Mouse (Mus musculus): ENCODE results near the gene Lrtm2.

The Lrtm2 gene

DNA sequence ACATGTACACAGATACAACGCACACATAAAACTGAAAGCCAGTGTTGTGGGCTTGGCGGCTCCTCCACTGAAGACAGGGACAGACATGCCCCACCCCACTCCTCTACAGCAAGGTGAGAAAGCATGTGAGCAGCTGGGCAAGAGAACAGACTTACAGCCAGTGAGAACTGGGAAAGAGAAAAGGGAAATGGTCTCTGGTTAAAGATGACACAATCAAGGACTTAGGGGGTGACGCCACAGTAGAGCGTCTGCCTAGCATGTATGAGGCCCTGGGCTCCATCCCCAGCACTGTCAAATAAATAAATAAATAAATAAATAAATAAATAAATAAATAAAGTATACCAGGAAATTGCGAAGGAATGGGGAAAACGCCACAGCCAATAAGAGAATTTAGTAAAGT lies 27.2 kb downstream of the Lrtm2 start:
- DNase-seq (ENCODE audit: extremely low read depth, low read depth, low spot score): no peak

DNA sequence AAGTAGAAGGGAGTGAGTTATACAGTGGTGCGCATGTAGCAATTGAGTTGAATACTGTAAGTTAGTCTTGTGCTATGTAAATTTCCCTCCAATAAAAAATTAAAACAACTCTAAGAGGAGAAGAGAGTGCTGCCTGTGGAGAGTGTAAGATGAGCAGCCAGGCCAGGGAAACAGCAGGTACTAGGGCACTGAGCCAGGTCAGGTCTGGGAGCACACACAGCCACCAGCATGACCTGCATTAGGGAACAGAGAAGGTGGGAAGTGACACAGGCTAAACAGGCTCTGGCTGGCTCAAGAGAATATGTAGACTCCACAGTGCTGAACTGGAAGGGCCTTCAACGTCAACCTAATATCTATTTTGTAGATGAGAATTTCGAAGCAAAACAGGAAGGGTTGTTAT lies 29.3 kb downstream of the Lrtm2 start:
- no peak for DNase-seq (ENCODE audit: extremely low read depth, low read depth, low spot score)

DNA sequence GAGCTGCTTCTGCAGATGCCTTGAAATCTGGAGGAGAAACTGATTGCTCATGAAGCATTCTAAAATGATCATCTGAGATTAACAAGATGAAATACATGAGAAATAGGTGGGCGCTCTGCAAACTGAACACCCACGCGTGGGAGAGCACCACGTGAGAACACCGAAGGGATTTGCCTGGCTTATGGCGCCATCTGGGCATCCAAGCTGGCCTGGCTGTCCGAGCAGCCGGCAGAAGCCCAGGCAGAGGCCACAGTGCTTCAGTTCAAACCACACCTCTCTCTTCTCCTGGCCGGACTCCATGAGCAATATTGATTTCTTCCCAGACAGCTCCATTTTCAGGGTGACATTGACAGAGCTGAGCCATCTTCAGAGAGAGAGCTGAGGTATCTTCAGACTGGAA lies 49.8 kb downstream of the Lrtm2 start:
- no peak for DNase-seq (ENCODE audit: extremely low read depth, low read depth, low spot score)

DNA sequence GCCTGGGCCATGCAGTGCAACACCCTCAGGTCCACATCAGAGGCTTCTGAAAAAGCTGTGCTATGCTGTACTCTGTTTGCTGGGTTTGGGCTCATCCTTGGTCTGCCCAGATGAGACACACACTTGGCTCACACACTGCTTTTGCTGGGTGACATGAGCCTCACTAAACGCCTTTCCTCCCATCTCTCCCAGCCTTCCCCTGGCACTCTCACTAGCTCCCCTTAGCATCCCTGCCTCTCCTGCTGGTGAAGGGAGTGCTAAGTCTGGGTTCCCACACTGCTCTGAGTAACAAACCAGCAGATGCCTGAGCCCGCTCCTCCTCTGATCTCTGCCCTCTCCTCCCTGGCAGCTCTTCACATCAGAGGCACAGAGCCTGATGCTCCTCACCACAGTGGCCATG lies 53.9 kb downstream of the Lrtm2 start:
- no peak for DNase-seq (ENCODE audit: extremely low read depth, low read depth, low spot score)

Measured in fat pad, adult 2 months (tissue).